Mouse (Mus musculus) kidney, postnatal 36 days (tissue): Measurements from ENCODE around the gene Fcgr1.
"Not testable (repeated sequence)": the region's sequence is repeated elsewhere in the genome, so short reads cannot be mapped to it uniquely, and the experiment has no call there.

ENCODE experiments used
- DNase-seq, 2 experiments: peaks; one replicate each; pipeline ENCODE4 v3.0.0; 2021 to 2022; ENCODE audit warnings: mixed read lengths in 2 of 2

Gene Fcgr1

GRCm38 (mm10) chr3:96293787-96294186, at the start of gene Fcgr1:
Gene Fcgr1, minus strand, starts transcription at chr3:96293969.
- no peak for DNase-seq

GRCm38 (mm10) chr3:96342652-96343051, 48.9 kb upstream of the Fcgr1 start:
- not testable (repeated sequence) for DNase-seq

- DNase-seq: not testable (repeated sequence)
Observed at GRCm38 (mm10) chr3:96342100-96342499, 48.3 kb upstream of the Fcgr1 start.

- no peak for DNase-seq
Observed at GRCm38 (mm10) chr3:96340611-96341312, 47.0 kb upstream of the Fcgr1 start.

GRCm38 (mm10) chr3:96338849-96339480, 45.2 kb upstream of the Fcgr1 start:
- DNase-seq: no peak

GRCm38 (mm10) chr3:96338043-96338442, 44.3 kb upstream of the Fcgr1 start:
- DNase-seq: no peak

GRCm38 (mm10) chr3:96337269-96337668, 43.5 kb upstream of the Fcgr1 start:
- no peak for DNase-seq

GRCm38 (mm10) chr3:96336636-96337035, 42.9 kb upstream of the Fcgr1 start:
- no peak for DNase-seq

GRCm38 (mm10) chr3:96335591-96335990, 41.8 kb upstream of the Fcgr1 start:
- DNase-seq: no peak

- no peak for DNase-seq
Observed at GRCm38 (mm10) chr3:96335163-96335550, 41.4 kb upstream of the Fcgr1 start.

- DNase-seq: no peak
Observed at GRCm38 (mm10) chr3:96334175-96335162, 40.7 kb upstream of the Fcgr1 start.

- no peak for DNase-seq
Observed at GRCm38 (mm10) chr3:96333396-96334174, 39.8 kb upstream of the Fcgr1 start.

- DNase-seq: no peak
Observed at GRCm38 (mm10) chr3:96332631-96333395, 39.0 kb upstream of the Fcgr1 start.

GRCm38 (mm10) chr3:96332000-96332399, 38.2 kb upstream of the Fcgr1 start:
- no peak for DNase-seq

- DNase-seq: no peak
Observed at GRCm38 (mm10) chr3:96331438-96331837, 37.7 kb upstream of the Fcgr1 start.

- no peak for DNase-seq
Observed at GRCm38 (mm10) chr3:96330603-96331002, 36.8 kb upstream of the Fcgr1 start.

GRCm38 (mm10) chr3:96330181-96330580, 36.4 kb upstream of the Fcgr1 start:
- DNase-seq: no peak

- DNase-seq: no peak
Observed at GRCm38 (mm10) chr3:96328730-96329387, 35.1 kb upstream of the Fcgr1 start.

GRCm38 (mm10) chr3:96328060-96328729, 34.4 kb upstream of the Fcgr1 start:
- DNase-seq: peak in 1 of 2 experiments; percentile 30

- DNase-seq: no peak
Observed at GRCm38 (mm10) chr3:96327647-96328046, 33.9 kb upstream of the Fcgr1 start.
